ENCODE assay signal across 8 mouse cellular contexts in genomic region chr15:85935627-85936049, GRCm38 (mm10). TPM values are rescaled to one million over a fixed set of nuclear protein-coding genes. Genes with fewer than 3 reads are reported as not detected.
DNase-seq lines count a peak whose midpoint lies in the region; ATAC-seq and TF ChIP-seq lines count a peak whose summit lies in the region.

No protein-coding gene starts in this region.

- H3K9me3 ChIP-seq in intestine, embryonic 14.5 days (ENCODE audit: control insufficient read depth, low read length): no peaks in the 10 kb centered on the region
- H3K9me3 ChIP-seq in intestine, postnatal 0 days (ENCODE audit: control insufficient read depth): no peaks in the 10 kb centered on the region
- no peaks in the 10 kb centered on the region for H3K9me3 ChIP-seq in heart, embryonic 14.5 days (ENCODE audit: control insufficient read depth, low read length)
- no peaks in the 10 kb centered on the region for H3K9me3 ChIP-seq in limb, embryonic 13.5 days
- no peaks in the 10 kb centered on the region for H3K9me3 ChIP-seq in stomach, embryonic 16.5 days (replicated peaks; ENCODE audit: control insufficient read depth, low read length)
- no peaks in the 10 kb centered on the region for H3K9me3 ChIP-seq in forebrain, embryonic 11.5 days (ENCODE audit: control insufficient read depth, low read length)

- H3K27me3 ChIP-seq in intestine, embryonic 14.5 days (replicated peaks; ENCODE audit: control insufficient read depth, insufficient read depth, low read length): no peaks in the 10 kb centered on the region
- H3K27me3 ChIP-seq in intestine, postnatal 0 days (replicated peaks; ENCODE audit: control insufficient read depth, insufficient read depth, low read length): no peaks in the 10 kb centered on the region
- no peaks in the 10 kb centered on the region for H3K27me3 ChIP-seq in heart, embryonic 14.5 days (ENCODE audit: control insufficient read depth, insufficient read depth, low read length)
- no peaks in the 10 kb centered on the region for H3K27me3 ChIP-seq in limb, embryonic 13.5 days
- no peaks in the 10 kb centered on the region for H3K27me3 ChIP-seq in stomach, embryonic 16.5 days (ENCODE audit: control insufficient read depth, insufficient read depth, low read length)
- H3K27me3 ChIP-seq in forebrain, embryonic 11.5 days (ENCODE audit: control insufficient read depth, insufficient read depth, low read length): no peaks in the 10 kb centered on the region

- H3K36me3 ChIP-seq in intestine, embryonic 14.5 days (ENCODE audit: control insufficient read depth, insufficient read depth, low read length): no peaks in the 10 kb centered on the region
- no peaks in the 10 kb centered on the region for H3K36me3 ChIP-seq in intestine, postnatal 0 days (ENCODE audit: control insufficient read depth, insufficient read depth)
- H3K36me3 ChIP-seq in heart, embryonic 14.5 days (ENCODE audit: control insufficient read depth, insufficient read depth, low read length): 0 out of 2 replicates have a peak, but pooled peaks cover 3% of the 10 kb centered on the region
- no peaks in the 10 kb centered on the region for H3K36me3 ChIP-seq in limb, embryonic 13.5 days
- H3K36me3 ChIP-seq in stomach, embryonic 16.5 days (ENCODE audit: control insufficient read depth, insufficient read depth, low read length): no peaks in the 10 kb centered on the region
- no peaks in the 10 kb centered on the region for H3K36me3 ChIP-seq in forebrain, embryonic 11.5 days (ENCODE audit: control insufficient read depth, insufficient read depth, low read length)

- H3K4me2 ChIP-seq in intestine, embryonic 14.5 days (ENCODE audit: low read length): no peak overlapping the region
- no peak overlapping the region for H3K4me2 ChIP-seq in intestine, postnatal 0 days (replicated peaks; ENCODE audit: low read depth)
- H3K4me2 ChIP-seq in heart, embryonic 14.5 days (ENCODE audit: low read length): no peak overlapping the region
- H3K4me2 ChIP-seq in limb, embryonic 13.5 days (replicated peaks): no peak overlapping the region
- no peak overlapping the region for H3K4me2 ChIP-seq in stomach, embryonic 16.5 days (ENCODE audit: low read depth, low read length)
- H3K4me2 ChIP-seq in forebrain, embryonic 11.5 days (ENCODE audit: low read depth, low read length, severe bottlenecking): no peak overlapping the region

- DNase-seq in intestine, embryonic 14.5 days (ENCODE audit: low spot score): no peak
- DNase-seq in gastrocnemius, postnatal 10 days: no peak
- DNase-seq in forebrain, embryonic 11.5 days (ENCODE audit: low spot score): no peak
- no peak for DNase-seq in cerebellum, adult 9-10 months

- H3K4me1 ChIP-seq in intestine, embryonic 14.5 days (replicated peaks; ENCODE audit: control insufficient read depth, insufficient read depth, low read length): no peaks in the 10 kb centered on the region
- H3K4me1 ChIP-seq in intestine, postnatal 0 days (replicated peaks; ENCODE audit: control insufficient read depth, insufficient read depth, low read length): no peaks in the 10 kb centered on the region
- H3K4me1 ChIP-seq in heart, embryonic 14.5 days (ENCODE audit: control insufficient read depth in 2 of 2, insufficient read depth in 2 of 2, low read length in 2 of 2): peaks cover 6 to 8% of the 10 kb centered on the region in 2 experiments
- peaks cover 13% of the 10 kb centered on the region for H3K4me1 ChIP-seq in limb, embryonic 13.5 days
- H3K4me1 ChIP-seq in stomach, embryonic 16.5 days (ENCODE audit: control insufficient read depth, insufficient read depth, low read length): peaks cover 12% of the 10 kb centered on the region; the same call in 1 of the 2 replicates
- no peaks in the 10 kb centered on the region for H3K4me1 ChIP-seq in forebrain, embryonic 11.5 days (replicated peaks; ENCODE audit: control insufficient read depth, insufficient read depth, low read length)

- 12% methylated on average over 5 of the region's 5 CpGs for WGBS in intestine, embryonic 14.5 days
- 15% methylated on average over 5 of the region's 5 CpGs for WGBS in intestine, postnatal 0 days
- WGBS in heart, embryonic 14.5 days: 21% methylated on average over 5 of the region's 5 CpGs
- 17% methylated on average over 5 of the region's 5 CpGs for WGBS in limb, embryonic 13.5 days
- 11% methylated on average over 5 of the region's 5 CpGs for WGBS in stomach, embryonic 16.5 days
- 31% methylated on average over 5 of the region's 5 CpGs for WGBS in forebrain, embryonic 11.5 days

- H3K9ac ChIP-seq in intestine, embryonic 14.5 days (ENCODE audit: low read length): no peak overlapping the region
- H3K9ac ChIP-seq in intestine, postnatal 0 days (ENCODE audit: low read depth, low read length): no peak overlapping the region
- H3K9ac ChIP-seq in heart, embryonic 14.5 days (ENCODE audit: low read length): 0 out of 2 replicates have a peak overlapping the region, but pooled peaks have one; percentile 1
- no peak overlapping the region for H3K9ac ChIP-seq in limb, embryonic 13.5 days
- no peak overlapping the region for H3K9ac ChIP-seq in stomach, embryonic 16.5 days (ENCODE audit: low read length)
- H3K9ac ChIP-seq in forebrain, embryonic 11.5 days (ENCODE audit: low read length): no peak overlapping the region

- H3K27ac ChIP-seq in intestine, embryonic 14.5 days (ENCODE audit: low read depth): no peak overlapping the region
- H3K27ac ChIP-seq in intestine, postnatal 0 days (ENCODE audit: low read depth, low read length): no peak overlapping the region
- peak overlapping the region; percentile 9 to 58; a peak in 2 of 4 replicates for H3K27ac ChIP-seq in heart, embryonic 14.5 days (replicated peaks in 1 of 2; ENCODE audit: control insufficient read depth in 1 of 2, insufficient read depth in 1 of 2, low read depth in 2 of 2, low read length in 2 of 2)
- no peak overlapping the region; the same call in 1 of the 2 replicates for H3K27ac ChIP-seq in limb, embryonic 13.5 days
- no peak overlapping the region for H3K27ac ChIP-seq in stomach, embryonic 16.5 days (ENCODE audit: low read length)
- no peak overlapping the region for H3K27ac ChIP-seq in forebrain, embryonic 11.5 days (ENCODE audit: low read depth, low read length)

- H3K4me3 ChIP-seq in intestine, embryonic 14.5 days (ENCODE audit: low read depth, low read length): no peak overlapping the region
- no peak overlapping the region for H3K4me3 ChIP-seq in intestine, postnatal 0 days (ENCODE audit: low read depth, low read length)
- H3K4me3 ChIP-seq in heart, embryonic 14.5 days (ENCODE audit: control insufficient read depth in 1 of 2, insufficient read depth in 1 of 2, low read depth in 1 of 2, low read length in 2 of 2): no peak overlapping the region
- no peak overlapping the region for H3K4me3 ChIP-seq in limb, embryonic 13.5 days
- H3K4me3 ChIP-seq in stomach, embryonic 16.5 days (replicated peaks; ENCODE audit: low read length): no peak overlapping the region
- no peak overlapping the region for H3K4me3 ChIP-seq in forebrain, embryonic 11.5 days (ENCODE audit: low read depth, low read length)

- peak; percentile 50; the same call in 1 of the 2 replicates for ATAC-seq in intestine, embryonic 14.5 days (replicated peaks; ENCODE audit: low FRiP score, low TSS enrichment, low read depth)
- no peak for ATAC-seq in intestine, postnatal 0 days
- peak; percentile 80; the same call in 1 of the 2 replicates for ATAC-seq in heart, embryonic 14.5 days (ENCODE audit: insufficient number of reproducible peaks, insufficient read depth, low FRiP score, low read depth)
- ATAC-seq in limb, embryonic 13.5 days (ENCODE audit: low FRiP score, low read depth): peak; percentile 44; the same call in 1 of the 2 replicates
- peak; percentile 88 for ATAC-seq in stomach, embryonic 16.5 days (ENCODE audit: insufficient read depth, low FRiP score)
- no peak for ATAC-seq in forebrain, embryonic 11.5 days (replicated peaks; ENCODE audit: low FRiP score)

- TF ChIP-seq CTCF in intestine, postnatal 0 days (IDR thresholded peaks at IDR 0.05; ENCODE audit: low read depth): no peak

RNA-seq across cellular contexts. Expression of gene Trmu, which starts 56.5 kb away (rescaled TPM):
- polyA plus RNA-seq in intestine, embryonic 14.5 days (2014; fragmentation: Nextera tagmentation; extraction: Ambion mirVana): 35.7 and 36.4 TPM in 2 replicates
- 13.6 and 14.4 TPM in 2 replicates for polyA plus RNA-seq in intestine, postnatal 0 days (2015; fragmentation: Nextera tagmentation; extraction: Ambion mirVana)
- 24.9 and 26.5 TPM in 2 replicates for polyA plus RNA-seq in heart, embryonic 14.5 days (2014; fragmentation: Nextera tagmentation; extraction: Ambion mirVana)
- 44.3 and 49.5 TPM in 2 replicates for polyA plus RNA-seq in limb, embryonic 13.5 days (2015; fragmentation: Nextera tagmentation; extraction: Ambion mirVana)
- polyA plus RNA-seq in stomach, embryonic 16.5 days (2015; fragmentation: Nextera tagmentation; extraction: Ambion mirVana): 42.9 and 43.9 TPM in 2 replicates
- 10 to 100 TPM; 21.5 to 27.2 TPM for total RNA-seq in gastrocnemius, postnatal 10 days (2021)
- 35.7 and 38.6 TPM in 2 replicates for polyA plus RNA-seq in forebrain, embryonic 11.5 days (2014; fragmentation: Nextera tagmentation; extraction: Ambion mirVana)

Comparison
In these comparisons a context has a peak if more than half of its experiments do, and no peak if none do; other contexts are left out.
1. ATAC-seq: peak in intestine, embryonic 14.5 days (single experiment), heart, embryonic 14.5 days (single experiment), limb, embryonic 13.5 days (single experiment) and stomach, embryonic 16.5 days (single experiment); none in intestine, postnatal 0 days (single experiment) and forebrain, embryonic 11.5 days (single experiment).
2. H3K27ac ChIP-seq: peak in heart, embryonic 14.5 days (2 of 2); none in intestine, embryonic 14.5 days (single experiment), intestine, postnatal 0 days (single experiment), limb, embryonic 13.5 days (single experiment), stomach, embryonic 16.5 days (single experiment) and forebrain, embryonic 11.5 days (single experiment).